12 mouse cellular contexts compared by ENCODE assay signal in the genomic region with DNA sequence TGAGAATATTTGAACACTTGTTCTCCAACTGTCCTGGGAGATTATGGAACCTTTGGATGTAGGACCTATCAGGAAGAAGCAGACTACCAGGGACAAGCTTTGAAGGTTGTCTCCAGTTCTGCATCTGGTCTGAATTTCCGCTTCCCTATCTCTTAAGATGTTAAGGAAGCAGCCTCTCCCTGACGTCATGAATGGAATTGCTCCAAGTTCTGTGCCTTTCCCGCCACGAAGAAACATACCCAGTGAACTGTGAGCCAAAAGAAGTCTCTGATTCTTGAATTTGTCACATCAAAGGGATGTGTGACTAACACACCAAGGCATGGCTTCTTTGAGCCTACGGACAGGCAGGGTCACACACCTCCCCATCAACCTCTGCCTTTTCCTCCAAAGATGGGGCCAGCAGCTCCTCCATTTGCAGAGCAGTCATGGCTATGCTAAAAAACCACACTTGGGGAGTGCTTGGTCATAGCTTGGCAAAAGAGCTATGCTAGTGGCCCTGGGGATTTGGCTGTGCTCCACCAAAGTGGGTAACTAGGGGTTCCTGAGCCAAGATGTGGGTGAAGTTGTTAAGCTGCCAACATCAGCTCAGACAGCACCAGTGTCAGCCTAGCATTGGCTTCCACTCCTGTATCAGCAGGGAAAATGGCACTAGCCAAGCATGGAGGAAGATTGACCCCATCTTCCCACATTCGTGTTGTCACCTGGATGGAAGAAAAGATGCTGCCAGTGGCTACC.
DNase-seq lines count a peak whose midpoint lies in the region; ATAC-seq and TF ChIP-seq lines count a peak whose summit lies in the region.
"Had no signal": no experiment of that assay in that cellular context is flagged by ENCODE, and none has a peak within 500 bp of the region (broad histone marks: within the 10 kb centered on the region; RNA-seq: fewer than 3 reads in every experiment).

No protein-coding gene starts in this region.

- H3K4me2 ChIP-seq in midbrain, postnatal 0 days (ENCODE audit: low read depth, low read length, poor library complexity, severe bottlenecking) = no peak overlapping the region
- H3K4me2 ChIP-seq in midbrain, embryonic 11.5 days = no peak overlapping the region
- H3K4me2 ChIP-seq in hindbrain, embryonic 12.5 days (replicated peaks) = no peak overlapping the region
- H3K4me2 ChIP-seq: liver, embryonic 12.5 days had no signal

- H3K27ac ChIP-seq in midbrain, postnatal 0 days (ENCODE audit: low read depth, low read length) = no peak overlapping the region
- H3K27ac ChIP-seq in midbrain, embryonic 11.5 days (ENCODE audit: low read depth, low read length) = no peak overlapping the region
- no peak overlapping the region for H3K27ac ChIP-seq in hindbrain, embryonic 12.5 days
- H3K27ac ChIP-seq: kidney, postnatal 0 days; liver, embryonic 12.5 days; macrophage had no signal

- DNase-seq in adrenal gland, postnatal 10 days = peak; percentile 24
- no peak for DNase-seq in adrenal gland, postnatal 25 days
- DNase-seq in midbrain, postnatal 0 days (ENCODE audit: low spot score) = peak; percentile 22
- no peak for DNase-seq in midbrain, embryonic 11.5 days (ENCODE audit: low spot score, missing footprints)
- DNase-seq in left cerebral cortex, postnatal 14 days (ENCODE audit: low spot score in 2 of 2) = peak; percentile 47 to 67
- no peak for DNase-seq in urinary bladder, postnatal 4 days (ENCODE audit: low spot score in 2 of 2)
- DNase-seq in ovary, adult 18-20 months (ENCODE audit: low spot score) = no peak
- DNase-seq: heart, adult 18-20 months had no signal

- H3K27me3 ChIP-seq in midbrain, postnatal 0 days (ENCODE audit: insufficient read depth, low read length) = no peaks in the 10 kb centered on the region
- no peaks in the 10 kb centered on the region for H3K27me3 ChIP-seq in midbrain, embryonic 11.5 days (ENCODE audit: control insufficient read depth, insufficient read depth, low read length)
- no peaks in the 10 kb centered on the region for H3K27me3 ChIP-seq in hindbrain, embryonic 12.5 days
- H3K27me3 ChIP-seq: liver, embryonic 12.5 days had no signal

- TF ChIP-seq CTCF in midbrain, postnatal 0 days (IDR thresholded peaks at IDR 0.05) = no peak

- H3K4me3 ChIP-seq in midbrain, postnatal 0 days (ENCODE audit: low read depth, low read length) = no peak overlapping the region
- H3K4me3 ChIP-seq in midbrain, embryonic 11.5 days (ENCODE audit: low read depth, low read length) = no peak overlapping the region
- H3K4me3 ChIP-seq in hindbrain, embryonic 12.5 days = no peak overlapping the region
- H3K4me3 ChIP-seq: liver, embryonic 12.5 days had no signal

- no peak for ATAC-seq in midbrain, postnatal 0 days (ENCODE audit: low FRiP score)
- ATAC-seq in midbrain, embryonic 11.5 days (ENCODE audit: low FRiP score) = no peak
- ATAC-seq in hindbrain, embryonic 12.5 days (ENCODE audit: low FRiP score) = no peak
- ATAC-seq: liver, embryonic 12.5 days had no signal

- 73% methylated on average over 6 of the region's 6 CpGs for WGBS in midbrain, postnatal 0 days
- 77% methylated on average over 6 of the region's 6 CpGs for WGBS in midbrain, embryonic 11.5 days
- WGBS in hindbrain, embryonic 12.5 days = 81% methylated on average over 6 of the region's 6 CpGs

- intact Hi-C loops in left cerebral cortex, postnatal 14 days (cut with DNase I) = no loop called here

- no peaks in the 10 kb centered on the region for H3K4me1 ChIP-seq in midbrain, postnatal 0 days (ENCODE audit: insufficient read depth, low read length)
- no peaks in the 10 kb centered on the region for H3K4me1 ChIP-seq in midbrain, embryonic 11.5 days (ENCODE audit: control insufficient read depth, insufficient read depth, low read length)
- no peaks in the 10 kb centered on the region for H3K4me1 ChIP-seq in hindbrain, embryonic 12.5 days
- H3K4me1 ChIP-seq: liver, embryonic 12.5 days had no signal

- H3K9me3 ChIP-seq in midbrain, postnatal 0 days (ENCODE audit: low read length) = no peaks in the 10 kb centered on the region
- no peaks in the 10 kb centered on the region for H3K9me3 ChIP-seq in midbrain, embryonic 11.5 days (ENCODE audit: control insufficient read depth, low read length)
- H3K9me3 ChIP-seq in hindbrain, embryonic 12.5 days (replicated peaks) = no peaks in the 10 kb centered on the region
- H3K9me3 ChIP-seq: liver, embryonic 12.5 days had no signal

- H3K36me3 ChIP-seq in midbrain, postnatal 0 days (ENCODE audit: insufficient read depth, low read length) = no peaks in the 10 kb centered on the region
- H3K36me3 ChIP-seq in midbrain, embryonic 11.5 days (ENCODE audit: control insufficient read depth, insufficient read depth, low read length) = no peaks in the 10 kb centered on the region
- H3K36me3 ChIP-seq in hindbrain, embryonic 12.5 days = no peaks in the 10 kb centered on the region
- H3K36me3 ChIP-seq: liver, embryonic 12.5 days had no signal

- no peak overlapping the region for H3K9ac ChIP-seq in midbrain, postnatal 0 days (replicated peaks; ENCODE audit: low read length, poor library complexity, severe bottlenecking)
- no peak overlapping the region for H3K9ac ChIP-seq in midbrain, embryonic 11.5 days (ENCODE audit: low read length)
- no peak overlapping the region for H3K9ac ChIP-seq in hindbrain, embryonic 12.5 days
- H3K9ac ChIP-seq: liver, embryonic 12.5 days had no signal

Comparison
In these comparisons a context has a peak if more than half of its experiments do, and no peak if none do; other contexts are left out.
1. DNase-seq: peak in adrenal gland, postnatal 10 days (single experiment), midbrain, postnatal 0 days (single experiment) and left cerebral cortex, postnatal 14 days (2 of 2); none in adrenal gland, postnatal 25 days (single experiment), midbrain, embryonic 11.5 days (single experiment), urinary bladder, postnatal 4 days (0 of 2) and ovary, adult 18-20 months (single experiment).